Mouse (Mus musculus): ENCODE results near the gene Dpysl4.

DNA sequence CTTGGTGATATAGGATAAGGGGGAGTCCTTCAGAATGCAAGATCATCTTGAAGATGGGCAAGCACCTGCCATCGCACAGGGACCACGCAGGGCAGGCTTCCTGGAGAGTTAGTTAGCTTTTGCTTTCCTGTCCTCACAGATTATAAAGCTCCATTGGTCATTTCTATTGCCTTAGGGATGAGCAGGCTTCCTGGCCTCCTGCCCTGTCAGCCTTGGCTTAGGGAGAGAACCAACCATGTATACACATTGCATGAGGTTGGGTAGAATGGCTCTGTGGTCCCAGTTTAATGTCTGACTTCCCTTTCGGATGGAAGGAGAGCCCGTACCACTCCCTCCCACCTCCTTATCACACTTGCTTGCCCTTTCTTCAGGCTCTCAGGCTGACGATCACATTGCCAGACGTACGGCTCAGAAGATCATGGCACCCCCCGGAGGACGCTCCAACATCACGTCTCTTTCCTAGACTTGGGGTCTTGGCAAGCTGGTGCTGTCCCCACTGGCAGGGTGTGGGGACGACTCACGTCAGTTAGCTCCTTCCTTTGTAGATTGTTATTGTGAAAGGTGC lies 14.8 kb downstream of the Dpysl4 start:
- TF ChIP-seq POLR2A (IDR thresholded peaks at IDR 0.05; ENCODE audit: low read depth, low read length) (no peak), CTCF (IDR thresholded peaks at IDR 0.05; ENCODE audit: borderline replicate concordance, insufficient read depth, low read length) (no peak)
